Mouse (Mus musculus): ENCODE results near the gene Zfp82.
"Not testable (repeated sequence)": the region's sequence is repeated elsewhere in the genome, so short reads cannot be mapped to it uniquely, and the experiment has no call there.

The Zfp82 gene

DNA sequence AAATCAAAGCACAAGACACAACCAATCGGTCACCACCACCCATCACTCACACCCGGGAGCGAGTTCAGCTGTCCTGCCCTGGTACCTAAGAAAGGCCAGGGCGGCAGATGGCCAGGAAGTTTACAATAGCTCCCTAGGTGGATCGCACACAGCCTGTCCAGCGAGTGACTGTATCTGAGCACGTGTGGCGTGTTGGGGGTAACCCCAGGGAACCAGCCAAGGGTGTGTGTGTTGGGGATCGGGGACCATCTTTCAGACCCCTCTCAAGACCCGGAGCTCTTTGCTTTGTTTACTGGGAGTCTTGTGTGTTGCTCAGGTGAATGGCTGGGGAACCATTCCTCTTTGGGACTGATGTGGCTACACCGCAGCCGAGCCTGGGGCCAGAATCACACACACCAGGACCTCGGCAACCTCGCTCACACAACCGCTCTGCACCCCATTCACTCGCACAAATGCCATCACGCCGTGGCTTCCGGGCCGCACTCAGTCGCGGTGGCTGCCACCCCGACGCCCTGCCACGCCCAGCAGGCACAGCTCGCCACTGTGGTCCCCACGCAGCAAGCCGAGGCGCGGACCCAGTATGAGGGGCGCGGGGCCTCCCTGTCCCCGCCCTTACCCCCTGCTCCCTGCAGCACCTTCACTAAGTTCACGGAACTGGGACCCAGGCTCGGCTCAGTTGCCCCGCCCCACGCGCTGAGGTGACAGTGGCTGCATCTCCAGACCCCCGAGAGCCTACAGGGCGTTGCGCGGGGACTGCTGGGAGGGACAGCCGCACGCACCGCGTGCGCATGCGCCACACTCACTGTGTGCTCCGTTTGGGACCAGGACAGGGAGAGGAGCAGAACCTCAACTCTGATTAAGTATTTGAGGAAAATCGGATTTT, at the start of gene Zfp82:
TSS of gene Zfp82 (minus strand) at position 755 of the 883 bp plus-strand sequence.
- DNase-seq: peak; percentile 86 to 90

DNA sequence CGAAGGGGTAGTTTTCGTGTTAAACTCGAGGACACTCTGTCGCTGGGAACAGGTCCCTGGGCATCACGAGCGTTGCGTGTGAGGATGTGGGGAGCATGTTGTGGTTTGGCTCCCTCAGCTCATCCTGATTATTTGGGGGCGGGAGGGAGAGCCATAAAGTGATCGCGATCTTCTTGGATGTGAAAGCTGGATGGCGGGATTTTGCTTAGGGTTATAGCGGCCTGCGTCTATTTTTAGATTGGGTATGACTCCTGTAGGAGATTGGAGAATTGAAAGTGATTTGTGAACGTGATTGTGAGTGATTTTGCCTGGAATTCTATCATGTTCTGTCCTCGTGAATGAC, 49.5 kb upstream of the Zfp82 start:
- no peak for DNase-seq

DNA sequence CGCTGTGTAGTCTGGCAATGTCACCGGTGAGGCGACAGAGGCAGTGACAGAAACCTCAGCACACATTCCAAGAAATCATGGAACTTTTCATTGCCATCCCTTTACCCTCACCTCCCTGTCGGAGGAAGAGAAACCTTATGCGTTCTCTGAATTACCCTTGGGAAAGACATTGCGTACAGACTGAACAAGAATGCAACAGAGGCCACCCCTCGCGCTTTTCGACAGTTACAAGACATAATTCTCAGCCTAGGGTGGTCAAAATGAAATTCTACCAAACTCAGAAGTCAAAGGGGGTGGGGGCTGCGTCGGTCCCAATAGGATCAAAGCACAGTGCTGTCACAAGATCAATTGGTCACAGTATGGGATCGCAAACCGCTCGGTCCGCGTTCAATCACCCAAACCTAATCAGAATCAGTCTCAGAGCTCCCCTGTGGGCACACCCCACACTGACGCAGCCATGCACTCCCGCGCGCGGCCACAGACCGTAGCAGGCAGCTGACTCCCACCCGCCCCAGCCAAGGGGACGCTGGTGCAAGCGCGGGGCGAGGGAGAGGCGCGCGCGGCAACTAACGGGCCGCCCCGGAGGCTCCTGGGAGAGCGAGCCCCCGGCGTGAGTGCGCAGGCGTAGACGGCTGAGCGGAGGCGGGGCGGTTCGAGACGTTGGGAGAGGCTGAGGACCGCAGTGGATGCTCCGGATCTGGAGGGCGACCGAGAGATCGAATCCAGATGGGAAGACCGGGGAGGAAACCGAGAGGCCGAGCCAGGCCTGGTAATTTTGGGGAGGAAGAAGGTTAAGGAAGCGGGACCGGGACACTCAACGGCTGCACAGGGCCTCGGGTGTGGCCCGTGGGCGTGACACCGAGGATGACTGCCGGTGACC, 48.8 kb upstream of the Zfp82 start, which contains the start of gene Zfp382:
TSS of gene Zfp382 (plus strand) at position 635 of the 880 bp plus-strand sequence.
- DNase-seq: peak; percentile 93 to 94

DNA sequence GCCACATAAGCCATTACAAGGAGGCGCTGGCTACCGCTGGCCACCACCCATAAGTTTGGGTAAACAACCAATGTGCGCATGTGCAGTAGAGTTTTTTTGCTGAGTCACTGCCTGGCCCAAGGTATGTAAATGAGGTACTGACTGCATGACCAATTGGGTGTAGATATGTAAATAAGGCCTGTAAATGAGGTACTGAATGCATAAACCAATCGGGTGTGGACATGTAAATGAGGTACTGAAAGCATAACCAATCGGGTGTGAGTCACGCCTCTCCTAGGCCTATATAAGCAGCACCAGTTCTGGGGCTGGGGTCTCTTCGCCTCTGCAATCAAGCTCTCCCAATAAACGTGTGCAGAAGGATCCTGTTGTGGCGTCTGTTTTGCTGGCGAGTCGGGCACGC, 45.2 kb upstream of the Zfp82 start:
- DNase-seq: not testable (repeated sequence)

DNA sequence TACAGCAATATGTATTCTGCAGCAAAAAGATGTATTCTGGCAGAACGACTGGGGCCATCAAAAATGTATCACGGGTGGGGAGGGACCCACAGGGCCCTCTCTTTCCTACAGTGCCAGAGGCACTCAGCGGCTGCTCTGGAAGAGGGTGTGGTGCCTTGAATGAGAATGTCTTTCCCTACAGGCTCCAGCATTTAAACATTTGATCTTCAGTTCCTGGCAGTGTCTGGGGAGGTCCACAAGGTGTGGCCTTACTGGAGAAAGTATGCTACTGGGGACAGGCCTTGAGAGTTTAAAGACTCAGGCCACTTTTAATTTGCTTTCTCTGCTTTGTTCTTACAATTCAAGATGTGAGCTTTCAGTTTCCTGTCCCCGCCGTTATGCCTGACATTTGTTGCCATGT, 43.4 kb upstream of the Zfp82 start:
- no peak for DNase-seq

GRCm38 (mm10) chr7:30099297-30099696, 26.6 kb upstream of the Zfp82 start:
- peak; percentile 33 to 43 for DNase-seq

DNA sequence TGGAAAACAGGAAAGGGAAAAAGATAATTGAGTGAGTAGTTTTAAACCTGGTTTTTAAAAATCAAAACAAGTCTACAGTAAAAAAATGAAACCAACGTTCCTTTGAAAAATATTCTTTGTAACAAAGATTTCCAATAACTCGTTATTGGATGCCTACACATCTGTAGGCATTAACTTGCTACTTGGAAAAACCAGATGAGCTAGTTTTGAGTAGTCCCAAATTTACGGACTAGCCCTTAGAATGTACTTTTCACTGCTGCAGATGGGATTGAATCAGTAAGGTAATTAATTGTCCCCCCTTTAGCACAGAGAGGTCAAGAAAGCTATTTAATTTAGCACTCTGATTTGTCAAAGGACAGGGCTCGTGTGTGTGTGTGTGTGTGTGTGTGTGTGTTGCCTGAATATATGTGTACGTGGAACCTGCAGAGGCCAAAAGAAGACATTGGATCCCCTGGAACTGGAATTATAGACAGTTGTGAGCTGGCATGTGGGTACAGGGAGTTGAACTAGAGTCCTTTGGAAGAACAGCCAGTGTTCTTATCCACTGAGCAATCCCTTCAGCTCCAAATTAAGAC, 22.9 kb upstream of the Zfp82 start:
- no peak for DNase-seq

DNA sequence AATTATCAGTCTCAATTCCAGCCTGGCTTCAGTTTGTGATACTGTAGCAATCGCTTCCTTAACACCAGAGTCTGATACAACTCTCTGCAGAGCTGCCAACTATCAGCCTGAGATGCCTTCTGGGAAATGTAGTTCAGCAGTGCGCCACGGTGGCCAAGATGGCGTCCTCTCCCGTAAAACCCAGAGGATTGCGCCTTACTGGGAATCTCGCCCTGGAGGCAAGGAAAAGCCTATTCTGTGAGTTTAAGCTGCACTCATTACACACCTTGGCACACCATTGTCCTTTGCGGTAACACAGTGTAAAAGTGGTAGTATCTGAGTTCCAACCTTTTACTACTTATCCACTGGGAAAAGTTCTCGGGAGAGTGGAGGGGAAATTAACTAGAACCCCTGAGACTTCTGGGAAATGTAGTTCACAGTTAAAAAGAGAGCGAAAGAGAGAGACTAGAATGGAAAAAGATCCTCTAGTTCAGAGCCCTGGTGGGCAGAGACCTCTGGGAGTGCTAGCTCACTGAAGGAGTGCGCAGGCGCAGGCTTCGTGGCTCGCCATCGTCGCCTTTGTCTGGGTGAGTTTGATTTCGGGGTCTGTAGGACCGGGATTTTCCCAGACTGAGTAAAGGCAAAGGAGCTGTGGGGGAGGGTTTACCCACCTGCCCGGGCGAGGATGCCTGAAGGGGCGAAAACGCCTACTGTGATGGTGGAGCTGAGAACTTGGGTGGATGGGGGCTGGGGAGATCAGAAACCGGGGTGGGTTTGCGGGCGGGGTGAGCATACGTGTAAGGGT, 22.1 kb upstream of the Zfp82 start, which contains the start of gene Zfp260:
TSS of gene Zfp260 (plus strand) at position 132 of the 784 bp plus-strand sequence.
- peak; percentile 92 to 94 for DNase-seq

GRCm38 (mm10) chr7:30093918-30094415, 21.3 kb upstream of the Zfp82 start:
- no peak for DNase-seq

GRCm38 (mm10) chr7:30092666-30093065, 20.0 kb upstream of the Zfp82 start:
- DNase-seq: no peak

DNA sequence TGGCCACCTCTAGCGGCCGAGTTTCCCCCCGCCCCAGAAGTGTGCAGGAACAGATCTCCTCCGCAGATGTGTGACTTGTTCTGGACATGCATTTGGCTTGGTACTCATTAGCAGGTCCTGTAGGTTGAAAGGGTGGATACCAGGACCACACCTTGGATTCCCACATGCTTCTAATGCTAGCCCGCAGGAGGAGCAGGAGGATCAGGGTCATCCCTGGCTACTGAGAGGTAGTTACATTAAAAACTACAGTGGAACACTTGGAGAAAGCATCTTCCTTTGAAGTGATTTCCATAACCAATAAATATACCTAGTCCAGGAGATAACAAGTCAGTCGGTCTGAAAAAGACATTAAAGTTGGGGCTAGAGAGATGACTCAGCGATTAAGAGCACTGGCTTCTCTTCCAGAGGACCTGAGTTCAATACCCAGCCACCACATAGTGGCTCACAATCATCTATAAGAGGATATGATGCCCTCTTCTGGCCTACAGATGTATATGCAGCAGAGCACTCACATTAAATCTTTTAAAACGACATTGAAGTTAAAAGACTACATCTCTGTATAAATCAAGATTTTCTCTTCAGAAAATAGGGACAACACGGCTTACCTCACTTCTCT, 18.4 kb upstream of the Zfp82 start:
- peak; percentile 26 for DNase-seq

DNA sequence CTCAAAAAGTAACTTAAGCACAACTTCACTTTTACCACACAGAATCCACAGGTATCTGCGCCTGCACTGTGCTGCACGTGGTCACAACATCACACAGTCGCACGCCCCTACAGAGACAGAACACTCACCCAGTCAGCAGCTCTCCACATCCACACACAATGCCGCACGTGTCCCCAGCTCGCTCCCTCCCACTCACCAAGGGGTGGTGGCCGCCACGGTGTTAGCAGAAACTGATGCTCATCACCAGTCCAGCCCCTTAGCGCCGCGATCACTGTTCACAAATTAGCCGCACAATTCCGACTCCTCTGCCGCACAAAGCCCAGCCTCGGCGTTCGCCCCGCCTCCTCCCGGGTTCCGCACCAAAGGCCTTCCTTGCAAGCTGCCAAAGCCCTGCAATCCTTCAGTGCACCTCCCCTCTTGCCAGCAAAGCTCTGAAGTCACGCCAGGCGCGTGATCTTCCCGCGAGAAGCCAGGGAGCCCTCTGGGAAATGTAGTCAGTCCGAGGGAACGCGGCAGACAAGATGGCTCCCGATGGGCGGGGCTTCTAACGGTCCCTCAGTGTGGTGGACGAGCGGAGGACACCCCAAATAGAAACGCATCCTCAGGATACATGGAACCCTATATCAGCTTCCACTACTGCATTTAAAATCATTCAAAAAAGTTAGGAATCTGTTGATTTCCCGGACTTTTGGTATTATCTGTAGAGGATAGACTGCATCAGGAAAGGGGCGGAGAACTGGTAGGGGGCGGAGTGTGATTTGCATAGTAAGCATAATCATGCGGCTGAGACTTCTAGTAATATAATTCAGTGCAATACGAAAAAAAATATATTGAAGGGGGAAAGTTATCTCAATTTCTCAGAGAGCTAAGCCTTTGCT, 17.6 kb upstream of the Zfp82 start, which contains the start of the genes Gm26920 and Zfp566:
TSS of gene Gm26920 (minus strand) at position 319 of the 878 bp plus-strand sequence.
TSS of gene Zfp566 (minus strand) at position 436 of the 878 bp plus-strand sequence.
- DNase-seq: peak; percentile 98

- no peak for DNase-seq
Observed at GRCm38 (mm10) chr7:30089405-30089804, 16.7 kb upstream of the Zfp82 start.

DNA sequence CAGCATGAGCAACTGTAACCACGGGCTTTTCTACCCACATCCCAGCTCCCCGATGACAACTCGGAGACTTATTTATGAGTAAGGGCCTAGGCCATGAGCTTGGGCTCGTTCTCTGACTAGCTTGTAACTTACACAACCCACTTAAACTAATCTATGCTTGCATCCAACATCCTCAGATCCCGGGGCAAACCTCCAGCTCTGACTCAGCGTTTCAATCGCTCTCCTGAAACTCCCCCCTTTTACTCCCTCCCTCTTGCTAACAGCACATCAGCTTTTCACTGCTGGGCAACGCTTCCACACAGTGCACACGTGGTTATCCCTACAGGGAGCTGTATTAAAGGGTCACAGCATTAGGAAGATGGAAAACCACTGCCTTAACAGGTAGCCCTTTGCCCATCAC, 13.8 kb upstream of the Zfp82 start:
- no peak for DNase-seq

DNA sequence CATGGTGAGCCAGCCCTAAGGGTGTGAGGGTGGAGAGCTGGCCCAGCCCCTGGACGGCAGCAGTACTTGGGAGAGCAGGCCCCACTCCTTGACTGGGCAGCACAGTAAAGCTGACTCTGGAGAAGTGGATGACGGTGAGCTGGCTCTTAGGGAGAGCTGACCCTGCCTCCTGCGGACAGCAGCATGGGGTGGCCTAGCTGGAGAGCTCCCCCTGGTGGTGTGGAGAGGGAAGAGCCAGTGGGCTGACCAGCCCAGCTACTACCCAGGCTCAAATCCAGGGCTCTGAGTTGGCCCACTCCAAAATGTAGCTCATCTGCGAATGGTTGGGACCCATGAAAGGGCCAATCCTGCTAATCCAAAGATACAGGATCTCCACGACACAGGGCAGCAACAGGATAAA, 8.1 kb downstream of the Zfp82 start:
- DNase-seq: no peak

DNA sequence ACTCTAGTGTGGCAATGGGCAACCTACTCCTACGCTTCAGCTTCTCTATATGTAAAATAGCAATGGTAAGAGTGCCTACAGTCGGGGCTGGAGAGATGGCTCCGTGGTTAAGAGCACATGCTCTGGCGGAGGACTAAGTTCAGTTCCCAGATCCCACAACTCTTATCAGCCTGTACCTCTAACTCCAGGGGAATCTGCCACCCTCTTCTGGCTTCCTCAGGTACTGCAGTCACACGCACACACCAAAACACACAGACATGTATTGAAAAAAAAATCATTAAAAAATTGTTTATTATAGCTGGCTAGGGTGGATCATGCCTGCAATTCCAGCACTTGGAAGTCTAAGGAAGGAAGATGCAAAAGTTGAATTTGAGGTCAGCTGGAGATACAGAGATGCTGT, 10.2 kb downstream of the Zfp82 start:
- peak; percentile 19 to 54 for DNase-seq

DNA sequence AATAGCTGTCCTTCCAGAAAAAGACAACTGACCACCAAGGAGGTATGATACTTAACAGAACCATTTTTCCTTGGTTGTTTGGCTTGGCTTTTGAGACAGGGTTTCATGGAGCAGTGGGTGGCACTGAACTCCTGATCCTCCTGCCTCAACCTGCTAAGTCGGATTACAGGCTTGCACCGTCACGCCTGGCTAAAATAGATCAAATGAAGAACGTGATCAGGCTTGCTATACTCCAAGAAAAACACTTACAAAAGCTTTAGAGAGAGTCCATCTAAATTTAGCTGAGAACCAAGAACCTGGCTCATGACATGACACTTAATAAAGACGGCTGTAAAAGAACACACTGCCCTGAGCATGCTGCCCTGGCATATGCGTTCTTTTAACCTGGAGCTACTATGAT, 12.4 kb downstream of the Zfp82 start:
- DNase-seq: no peak

GRCm38 (mm10) chr7:30053591-30053990, 19.1 kb downstream of the Zfp82 start:
- no peak for DNase-seq

DNA sequence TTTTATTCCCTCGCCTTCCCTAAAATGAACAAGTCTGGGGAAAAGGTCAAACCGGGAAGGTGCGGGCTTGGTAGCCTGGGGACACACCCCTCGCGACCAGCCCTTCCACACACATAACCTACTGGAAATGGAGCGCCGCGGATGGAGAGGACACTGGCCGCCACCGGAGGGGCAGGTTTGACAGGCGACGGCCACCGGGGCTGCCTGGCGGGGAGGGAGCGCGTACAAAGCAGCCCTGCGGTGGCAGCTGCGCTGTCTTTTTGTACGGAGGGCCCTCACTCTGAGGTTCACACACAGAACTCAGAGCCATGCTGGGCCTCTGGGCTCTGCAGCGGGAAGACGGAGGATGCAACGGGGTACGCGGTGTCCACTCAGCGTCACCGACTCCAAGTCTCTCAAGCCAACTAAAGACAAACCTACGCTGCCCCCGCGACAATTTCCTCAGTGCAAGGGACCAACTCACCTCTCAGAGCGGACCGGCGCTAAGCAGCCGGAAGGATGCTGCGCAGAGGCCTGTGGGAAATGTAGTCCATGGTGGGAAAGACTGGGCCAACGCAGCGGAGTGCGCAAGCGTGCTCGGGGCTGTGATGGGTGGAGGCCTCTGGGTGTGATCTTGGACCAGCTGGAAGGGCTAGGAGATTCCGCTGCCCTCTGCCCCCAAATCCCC, 21.7 kb downstream of the Zfp82 start, which contains the start of gene Zfp14:
TSS of gene Zfp14 (minus strand) at position 499 of the 667 bp plus-strand sequence.
- DNase-seq: peak; percentile 93 to 96

DNA sequence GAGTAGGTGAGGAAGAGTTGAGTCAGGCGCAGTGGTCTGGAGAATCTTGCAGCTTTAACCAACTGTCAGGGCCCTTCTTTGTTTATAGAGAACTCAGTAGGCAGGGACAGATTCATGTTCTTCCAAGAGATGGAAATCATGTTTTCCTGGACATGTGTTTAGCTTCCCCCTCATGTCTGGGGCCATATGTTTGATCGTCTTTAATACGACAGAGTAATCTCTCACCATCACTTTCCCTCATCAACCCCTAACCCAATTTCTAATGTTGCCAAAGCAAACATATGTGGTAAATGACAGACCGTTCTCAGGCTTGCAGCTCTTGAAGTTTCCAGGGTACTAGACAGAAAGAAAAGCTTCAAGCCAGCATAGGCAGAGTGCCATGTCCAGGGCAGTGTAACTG, 24.6 kb downstream of the Zfp82 start:
- no peak for DNase-seq

Data from cerebellum, postnatal 14 days (tissue).